Mouse (Mus musculus): ENCODE results near the gene Comt. TPM values are rescaled to one million over a fixed set of nuclear protein-coding genes. Genes with fewer than 3 reads are reported as not detected.

The Comt gene
- polyA plus RNA-seq, 1 experiment from 2014 or later, result 53.9 TPM

Other genes starting within 250 kb of the Comt start
- gene Ccdc188, start 209.0 kb downstream of the Comt start, polyA plus RNA-seq (2014; fragmentation: Nextera tagmentation; extraction: Ambion mirVana), result not detected in 2 replicates
- 7.5 and 8.3 TPM in 2 replicates for gene Zdhhc8, start 191.7 kb downstream of the Comt start, polyA plus RNA-seq (2014; fragmentation: Nextera tagmentation; extraction: Ambion mirVana)
- gene Trmt2a, start 178.2 kb downstream of the Comt start, polyA plus RNA-seq (2014; fragmentation: Nextera tagmentation; extraction: Ambion mirVana), result 77.0 and 85.0 TPM in 2 replicates
- gene Ranbp1, start 178.1 kb downstream of the Comt start, polyA plus RNA-seq (2014; fragmentation: Nextera tagmentation; extraction: Ambion mirVana), result 1,115 and 1,160 TPM in 2 replicates
- 1.4 and 1.6 TPM in 2 replicates for gene Gm49776, start 168.5 kb downstream of the Comt start, polyA plus RNA-seq (2014; fragmentation: Nextera tagmentation; extraction: Ambion mirVana)
- gene Dgcr8, start 137.6 kb downstream of the Comt start, polyA plus RNA-seq (2014; fragmentation: Nextera tagmentation; extraction: Ambion mirVana), result 36.3 and 36.7 TPM in 2 replicates
- gene Tango2, start 78.7 kb downstream of the Comt start, polyA plus RNA-seq (2014; fragmentation: Nextera tagmentation; extraction: Ambion mirVana), result 51.3 and 54.0 TPM in 2 replicates
- 59.2 and 62.0 TPM in 2 replicates for gene Arvcf, start 78.7 kb downstream of the Comt start, polyA plus RNA-seq (2014; fragmentation: Nextera tagmentation; extraction: Ambion mirVana)
- 22.2 and 23.8 TPM in 2 replicates for gene Txnrd2, start 468 bp downstream of the Comt start, polyA plus RNA-seq (2014; fragmentation: Nextera tagmentation; extraction: Ambion mirVana)
- gene Gnb1l, start 71.9 kb upstream of the Comt start, polyA plus RNA-seq (2014; fragmentation: Nextera tagmentation; extraction: Ambion mirVana), result 13.0 and 14.9 TPM in 2 replicates
- gene Rtl10, start 72.0 kb upstream of the Comt start, polyA plus RNA-seq (2014; fragmentation: Nextera tagmentation; extraction: Ambion mirVana), result 1.8 and 3.0 TPM in 2 replicates
- 6.4 and 7.4 TPM in 2 replicates for gene Tbx1, start 163.8 kb upstream of the Comt start, polyA plus RNA-seq (2014; fragmentation: Nextera tagmentation; extraction: Ambion mirVana)
- 8.9 and 9.5 TPM in 2 replicates for gene Gp1bb, start 195.6 kb upstream of the Comt start, polyA plus RNA-seq (2014; fragmentation: Nextera tagmentation; extraction: Ambion mirVana)
- 3.9 and 6.0 TPM in 2 replicates for gene Gm49601, start 199.6 kb upstream of the Comt start, polyA plus RNA-seq (2014; fragmentation: Nextera tagmentation; extraction: Ambion mirVana)
- gene Sept5, start 203.1 kb upstream of the Comt start, polyA plus RNA-seq (2014; fragmentation: Nextera tagmentation; extraction: Ambion mirVana), result 63.4 and 64.4 TPM in 2 replicates